Mouse (Mus musculus) gonadal fat pad, adult 2 months (tissue): ENCODE measurements around the gene Adamts16. TPM values are rescaled to one million over a fixed set of nuclear protein-coding genes. Genes with fewer than 3 reads are reported as not detected.
"Not testable (repeated sequence)": the region's sequence is repeated elsewhere in the genome, so short reads cannot be mapped to it uniquely, and the experiment has no call there.

ENCODE experiments used
- DNase-seq: peaks from one replicate; pipeline ENCODE4 v3.0.0-alpha.2; 2012; ENCODE audit warnings: low read depth
- polyA plus RNA-seq: library from polyadenylated mRNA; depleted of rRNA; stranded (reverse); fragments of >200 nt; gene quantifications from 2 replicates; pipeline ENCODE4 v1.2.3, GENCODE M21; 2012; rRNA removed

Adamts16 gene
- polyA plus RNA-seq, result 1.1 and 1.6 TPM in 2 replicates

- DNase-seq, result no peak
Observed at GRCm38 (mm10) chr13:70841421-70841904, at the start of gene Adamts16. Adamts16 (minus strand) TSS chr13:70841811.

- DNase-seq, result no peak
Observed at GRCm38 (mm10) chr13:70887136-70887535, 45.5 kb upstream of the Adamts16 start.

DNA sequence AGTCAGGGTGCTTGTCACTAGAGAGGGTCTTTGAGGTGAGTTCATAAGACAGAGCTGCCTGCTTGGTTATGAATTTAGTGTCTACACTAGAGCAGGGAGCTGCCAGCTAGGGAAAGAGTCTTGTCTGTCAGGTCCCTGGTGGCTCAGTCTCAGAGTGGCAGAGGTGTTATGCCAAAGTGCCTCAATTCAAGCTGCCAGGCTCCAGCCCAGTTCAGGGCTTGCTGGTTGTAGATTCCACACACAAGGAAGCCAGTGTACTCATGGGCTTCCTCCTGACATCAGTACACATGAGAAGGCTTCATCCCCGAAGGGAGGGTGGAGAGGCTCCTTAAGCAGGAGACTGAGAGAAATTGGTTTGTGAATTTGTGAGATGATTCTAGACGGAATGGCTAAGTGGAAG lies 43.4 kb upstream of the Adamts16 start:
- DNase-seq, result no peak

GRCm38 (mm10) chr13:70883891-70884890 lies 42.6 kb upstream of the Adamts16 start:
- no peak for DNase-seq

DNA sequence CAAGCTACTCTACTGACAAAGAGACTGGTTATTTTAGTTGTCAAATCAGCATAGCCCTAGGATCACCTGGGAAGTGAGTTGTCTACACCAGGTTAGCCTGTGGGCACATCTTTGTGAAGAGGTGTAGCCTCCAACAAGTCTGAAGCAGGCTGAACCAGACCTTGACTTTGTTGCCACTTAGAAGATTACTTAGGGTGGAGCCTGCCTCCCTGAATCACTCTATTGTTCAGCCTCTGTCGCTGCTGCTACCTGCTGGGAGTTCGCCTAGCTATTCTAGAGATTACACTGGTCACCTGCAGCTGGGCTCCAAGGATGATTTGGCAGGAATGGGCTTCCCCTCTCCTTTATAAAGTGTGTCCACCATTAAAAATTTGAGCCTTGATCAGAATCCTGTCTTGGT lies 38.4 kb upstream of the Adamts16 start:
- DNase-seq, result not testable (repeated sequence)

- DNase-seq, result no peak
Observed at GRCm38 (mm10) chr13:70877550-70877913, 35.9 kb upstream of the Adamts16 start.

GRCm38 (mm10) chr13:70876648-70877549 lies 35.3 kb upstream of the Adamts16 start:
- no peak for DNase-seq

GRCm38 (mm10) chr13:70875411-70875949 lies 33.9 kb upstream of the Adamts16 start:
- DNase-seq, result no peak

- no peak for DNase-seq
Observed at GRCm38 (mm10) chr13:70874741-70875140, 33.1 kb upstream of the Adamts16 start.

DNA sequence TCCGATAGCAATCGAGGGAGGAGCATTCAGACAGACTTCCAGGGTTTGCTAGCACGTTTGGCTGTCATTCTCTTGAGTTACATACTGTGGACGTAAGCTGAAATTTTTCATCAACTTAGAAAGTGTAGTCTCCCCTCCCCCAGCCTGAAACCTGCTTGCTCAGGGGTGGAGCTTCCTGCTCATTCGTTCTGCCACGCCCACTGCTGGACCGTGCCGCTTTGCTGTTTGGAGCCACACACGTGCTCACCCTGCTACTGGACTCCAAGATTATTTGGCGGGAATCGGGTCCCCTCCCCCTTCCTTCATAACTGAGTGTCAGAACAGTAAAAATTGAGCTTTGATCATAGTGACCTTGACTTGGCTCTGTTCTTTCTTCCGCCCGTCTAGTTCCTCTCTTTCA lies 32.2 kb upstream of the Adamts16 start:
- not testable (repeated sequence) for DNase-seq

DNA sequence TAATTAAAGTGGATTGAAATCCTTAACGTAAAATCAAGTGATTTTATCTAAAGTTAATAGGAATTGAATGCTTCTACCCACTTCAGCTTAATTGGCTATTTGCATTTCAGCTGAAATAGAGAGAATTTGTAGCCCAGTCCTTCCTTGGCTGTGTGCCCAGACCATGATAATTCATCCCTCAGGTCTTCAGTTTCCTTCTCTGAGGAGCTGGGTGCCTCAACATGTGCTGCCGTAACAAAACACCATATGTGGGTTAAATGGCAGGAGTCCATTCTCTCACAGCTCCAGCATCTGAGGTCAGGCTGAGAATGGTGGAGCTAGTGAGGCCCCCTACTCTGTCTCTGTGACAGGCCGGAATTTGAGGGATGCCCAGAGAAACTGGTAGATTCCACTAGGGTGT lies 29.4 kb upstream of the Adamts16 start:
- no peak for DNase-seq

DNA sequence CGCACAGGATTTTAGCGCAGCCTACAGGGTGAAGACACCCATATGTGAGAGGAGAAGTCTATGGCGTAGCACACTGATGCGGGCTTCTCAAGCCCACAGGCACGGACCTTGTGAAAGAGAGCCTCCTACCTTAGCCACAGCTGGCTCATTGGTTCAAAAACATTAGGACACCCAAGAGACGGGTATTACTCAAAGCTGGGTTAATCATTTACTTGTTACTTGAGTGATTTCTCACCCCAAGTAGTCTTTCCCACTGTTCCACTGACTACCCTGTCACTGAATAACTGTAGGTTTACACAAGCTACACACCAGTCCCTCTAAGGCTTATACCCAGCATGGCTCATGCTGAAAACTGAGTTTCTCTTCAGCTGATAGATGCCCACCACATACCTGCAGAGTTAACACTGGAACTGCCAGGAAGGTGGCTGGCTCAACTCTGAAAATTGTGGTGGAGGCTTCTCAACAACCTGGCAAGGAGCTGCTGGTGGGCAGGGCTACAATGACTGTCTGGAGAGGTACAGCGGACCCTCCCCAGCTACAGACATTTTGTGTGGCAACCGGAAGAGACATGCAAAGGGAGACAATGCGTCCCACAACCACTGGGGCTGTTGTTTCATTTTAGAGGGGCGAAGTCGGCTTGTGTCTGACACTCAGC lies 25.5 kb upstream of the Adamts16 start:
- no peak for DNase-seq

DNA sequence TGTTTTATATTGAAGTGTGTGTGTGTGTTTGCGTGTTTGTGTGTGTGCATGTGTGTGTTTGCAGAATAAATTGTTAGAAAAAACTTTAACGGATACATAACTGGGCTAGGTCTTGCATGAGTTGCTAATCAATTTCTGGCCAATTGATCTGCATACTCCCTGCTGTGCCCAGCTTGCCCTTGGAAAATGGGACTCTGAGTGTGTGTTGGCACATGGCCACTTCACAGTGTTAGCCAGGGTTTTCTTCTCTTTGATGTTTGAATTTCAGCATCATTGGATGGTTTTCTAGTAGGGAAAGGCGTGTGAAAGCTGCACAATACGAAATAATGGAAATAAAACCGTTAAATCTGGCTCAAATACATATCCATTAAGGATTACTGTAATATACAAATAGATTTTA lies 24.3 kb upstream of the Adamts16 start:
- DNase-seq, result no peak

DNA sequence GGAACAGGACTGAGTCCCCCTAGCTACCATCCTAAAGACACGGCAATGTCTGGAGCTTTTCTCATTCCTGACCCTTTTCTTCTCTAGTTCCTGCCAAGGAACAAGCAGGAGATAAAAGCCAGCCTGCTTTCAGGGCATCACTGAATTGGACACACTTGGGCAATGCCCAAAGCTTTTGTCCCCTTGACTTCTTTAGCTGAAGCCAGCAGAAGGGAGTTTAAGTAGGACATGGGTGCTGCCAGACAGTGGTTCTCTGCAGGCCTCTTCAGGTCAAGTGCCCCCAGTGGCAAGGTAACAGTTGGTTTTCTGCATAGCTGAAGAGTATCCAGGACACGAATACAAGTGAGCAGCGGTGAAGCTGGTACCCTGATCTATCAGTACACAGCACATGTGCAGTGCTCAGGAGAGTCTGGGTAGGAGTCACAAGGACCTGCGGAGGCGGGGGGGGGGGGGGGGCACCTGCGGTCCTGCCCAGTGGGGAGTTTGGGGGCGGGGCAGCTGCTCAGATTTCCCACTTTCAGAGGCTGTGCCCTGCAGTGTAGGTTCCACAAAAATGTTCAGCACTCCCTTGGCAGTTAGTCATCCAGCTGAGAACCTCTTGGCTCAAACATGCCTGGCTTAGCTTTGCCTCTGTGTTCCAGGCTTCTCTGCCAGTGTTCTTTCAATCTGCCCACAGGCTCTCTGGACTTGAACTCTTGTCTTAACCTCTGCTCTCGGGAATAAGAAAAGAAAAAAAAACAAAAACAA lies 20.7 kb upstream of the Adamts16 start:
- DNase-seq, result no peak

GRCm38 (mm10) chr13:70853601-70854000 lies 12.0 kb upstream of the Adamts16 start:
- DNase-seq, result no peak

DNA sequence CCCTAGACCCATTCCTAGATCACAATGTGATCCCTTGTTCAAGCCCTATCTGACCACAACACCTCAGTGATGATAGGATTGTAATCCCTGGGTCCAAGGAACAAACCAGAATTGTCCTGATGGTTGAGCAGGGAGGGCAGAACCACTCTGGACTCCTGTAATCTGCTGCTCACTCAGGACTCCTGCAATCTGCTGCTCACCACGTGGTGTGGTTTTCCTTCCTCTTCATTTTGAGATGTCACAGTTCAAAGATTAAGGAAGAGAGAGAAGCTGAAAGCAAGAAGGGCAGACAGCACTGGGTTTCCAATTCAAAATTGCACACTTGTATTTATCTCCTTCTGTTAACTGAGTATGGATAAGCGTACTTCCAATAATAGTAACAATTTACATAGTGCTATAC lies 5.3 kb upstream of the Adamts16 start:
- DNase-seq, result no peak

DNA sequence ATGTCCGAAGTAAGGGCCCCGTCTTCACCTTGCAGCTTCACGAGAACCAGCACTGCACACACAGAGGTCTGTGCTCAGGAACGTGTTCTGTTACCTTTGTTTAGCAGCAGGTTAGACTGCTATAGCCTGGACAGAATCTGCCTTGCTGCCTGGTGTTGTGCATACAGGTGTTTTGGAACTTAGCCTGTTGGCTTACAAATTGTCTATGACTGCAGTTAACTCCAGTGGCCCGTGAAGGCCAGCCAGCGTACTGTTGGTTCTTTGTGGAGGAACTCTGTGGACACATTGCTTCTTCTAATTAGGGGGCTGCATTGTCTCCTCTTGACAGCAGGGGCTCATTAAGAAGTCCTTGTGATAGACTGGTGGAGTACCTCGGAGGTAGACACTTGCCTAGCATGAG lies 3.9 kb upstream of the Adamts16 start:
- no peak for DNase-seq

GRCm38 (mm10) chr13:70842126-70842525 lies 515 bp upstream of the Adamts16 start:
- no peak for DNase-seq

GRCm38 (mm10) chr13:70840161-70840560 lies 1.4 kb downstream of the Adamts16 start:
- no peak for DNase-seq

DNA sequence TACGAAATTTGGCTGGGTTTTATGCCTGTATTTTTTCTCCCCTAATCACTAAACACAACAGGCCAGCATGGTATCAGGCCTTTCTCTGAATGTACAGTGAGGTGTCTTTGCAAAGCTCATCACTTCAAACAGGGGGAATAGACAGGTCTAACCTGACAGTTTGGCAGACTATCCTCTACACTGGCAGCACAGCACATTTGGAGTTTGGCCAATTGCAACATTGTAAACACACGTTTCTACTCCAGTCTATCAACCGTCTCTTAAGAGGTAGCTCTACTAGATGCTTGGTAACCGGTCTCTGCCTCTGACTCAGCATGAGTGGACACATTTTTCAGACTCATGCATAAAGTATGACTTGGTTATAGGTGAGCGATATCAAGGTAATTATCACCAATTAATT lies 4.0 kb downstream of the Adamts16 start:
- DNase-seq, result no peak

GRCm38 (mm10) chr13:70836246-70836645 lies 5.4 kb downstream of the Adamts16 start:
- no peak for DNase-seq
